In genomic region chr12:86905203-86905602, GRCm38 (mm10) we compare ENCODE assay signal across 8 mouse cellular contexts. TPM values are rescaled to one million over a fixed set of nuclear protein-coding genes. Genes with fewer than 3 reads are reported as not detected.
DNase-seq lines count a peak whose midpoint lies in the region; ATAC-seq and TF ChIP-seq lines count a peak whose summit lies in the region.

No protein-coding gene starts in this region.

- TF ChIP-seq EP300 in heart, adult 2 months (IDR thresholded peaks at IDR 0.05; ENCODE audit: insufficient read depth, low read depth, low read length) = no peak

- ATAC-seq in heart, embryonic 11.5 days (replicated peaks; ENCODE audit: insufficient number of reproducible peaks, low FRiP score, low TSS enrichment) = no peak
- ATAC-seq in forebrain, embryonic 16.5 days = 0 out of 2 replicates have a peak, but pooled peaks have one; percentile 16
- 0 out of 2 replicates have a peak, but pooled peaks have one; percentile 5 for ATAC-seq in liver, embryonic 13.5 days (ENCODE audit: low read depth)
- no peak for ATAC-seq in intestine, embryonic 15.5 days

- TF ChIP-seq CTCF in heart, adult 2 months (IDR thresholded peaks at IDR 0.05) = peak; percentile 90

- H3K4me3 ChIP-seq in heart, adult 2 months = no peak overlapping the region
- H3K4me3 ChIP-seq in heart, embryonic 11.5 days (ENCODE audit: low read depth, low read length) = no peak overlapping the region
- H3K4me3 ChIP-seq in forebrain, embryonic 16.5 days (replicated peaks; ENCODE audit: low read length) = no peak overlapping the region
- H3K4me3 ChIP-seq in liver, embryonic 13.5 days (replicated peaks) = no peak overlapping the region
- H3K4me3 ChIP-seq in intestine, embryonic 15.5 days (replicated peaks) = no peak overlapping the region

- intact Hi-C loops in heart, adult 2 months (cut with DNase I) = loop anchor here (2.0 kb wide), 1 partner anchor 40 kb away; no protein-coding TSS in a partner anchor

- no peaks in the 10 kb centered on the region for H3K36me3 ChIP-seq in heart, adult 2 months (ENCODE audit: control insufficient read depth, insufficient read depth, low read length)
- no peaks in the 10 kb centered on the region for H3K36me3 ChIP-seq in heart, embryonic 11.5 days (ENCODE audit: control insufficient read depth, insufficient read depth, low read length)
- no peaks in the 10 kb centered on the region for H3K36me3 ChIP-seq in forebrain, embryonic 16.5 days (ENCODE audit: control insufficient read depth, insufficient read depth)
- H3K36me3 ChIP-seq in liver, embryonic 13.5 days = no peaks in the 10 kb centered on the region
- H3K36me3 ChIP-seq in splenic B cell, adult 2 months (ENCODE audit: control insufficient read depth, insufficient read depth, low read length, poor library complexity, severe bottlenecking) = no peaks in the 10 kb centered on the region
- H3K36me3 ChIP-seq in intestine, embryonic 15.5 days = no peaks in the 10 kb centered on the region

- DNase-seq in heart, adult 2 months = peak; percentile 50 to 55
- DNase-seq in CD4-positive helper T cell, adult 2 months (ENCODE audit: low read depth, low spot score) = peak; percentile 59
- peak; percentile 33 for DNase-seq in adrenal gland, postnatal 25 days
- DNase-seq in liver, embryonic 13.5 days = no peak
- peak; percentile 71 for DNase-seq in splenic B cell, adult 2 months (ENCODE audit: low read depth, low spot score)

- peak overlapping the region; percentile 33 for H3K27ac ChIP-seq in heart, adult 2 months
- no peak overlapping the region for H3K27ac ChIP-seq in heart, embryonic 11.5 days (ENCODE audit: low read depth, low read length)
- no peak overlapping the region for H3K27ac ChIP-seq in forebrain, embryonic 16.5 days (ENCODE audit: low read length)
- H3K27ac ChIP-seq in liver, embryonic 13.5 days = no peak overlapping the region
- no peak overlapping the region for H3K27ac ChIP-seq in intestine, embryonic 15.5 days

- H3K4me1 ChIP-seq in heart, adult 2 months (ENCODE audit: control insufficient read depth, insufficient read depth, low read length) = peaks cover 6% of the 10 kb centered on the region
- H3K4me1 ChIP-seq in heart, embryonic 11.5 days (ENCODE audit: control insufficient read depth, insufficient read depth, low read length) = peaks cover 17% of the 10 kb centered on the region
- H3K4me1 ChIP-seq in forebrain, embryonic 16.5 days (replicated peaks; ENCODE audit: control insufficient read depth, insufficient read depth, low read length) = peaks cover 13% of the 10 kb centered on the region
- H3K4me1 ChIP-seq in liver, embryonic 13.5 days (replicated peaks) = peaks cover 13% of the 10 kb centered on the region
- H3K4me1 ChIP-seq in intestine, embryonic 15.5 days (replicated peaks) = peaks cover 11% of the 10 kb centered on the region

- no peaks in the 10 kb centered on the region for H3K79me2 ChIP-seq in heart, adult 2 months (replicated peaks; ENCODE audit: control insufficient read depth, insufficient read depth, low read length)

- no peaks in the 10 kb centered on the region for H3K27me3 ChIP-seq in heart, adult 2 months (ENCODE audit: control insufficient read depth, insufficient read depth, low read length)
- no peaks in the 10 kb centered on the region for H3K27me3 ChIP-seq in heart, embryonic 11.5 days (ENCODE audit: control insufficient read depth, insufficient read depth, low read length)
- H3K27me3 ChIP-seq in forebrain, embryonic 16.5 days (replicated peaks; ENCODE audit: control insufficient read depth, insufficient read depth, low read length) = no peaks in the 10 kb centered on the region
- H3K27me3 ChIP-seq in liver, embryonic 13.5 days = no peaks in the 10 kb centered on the region
- no peaks in the 10 kb centered on the region for H3K27me3 ChIP-seq in splenic B cell, adult 2 months (ENCODE audit: control insufficient read depth, insufficient read depth, low read length, poor library complexity, severe bottlenecking)
- H3K27me3 ChIP-seq in intestine, embryonic 15.5 days (replicated peaks) = no peaks in the 10 kb centered on the region

- 10% methylated on average over 4 of the region's 4 CpGs for WGBS in heart, adult 2 months
- 11% methylated on average over 4 of the region's 4 CpGs for WGBS in heart, embryonic 11.5 days (ENCODE audit: insufficient replicate concordance)
- 11% methylated on average over 4 of the region's 4 CpGs for WGBS in forebrain, embryonic 16.5 days
- 4% methylated on average over 4 of the region's 4 CpGs for WGBS in liver, embryonic 13.5 days (ENCODE audit: insufficient replicate concordance)
- WGBS in intestine, embryonic 15.5 days = 9% methylated on average over 4 of the region's 4 CpGs

- H3K9me3 ChIP-seq in heart, embryonic 11.5 days (replicated peaks; ENCODE audit: control insufficient read depth, low read length) = no peaks in the 10 kb centered on the region
- H3K9me3 ChIP-seq in forebrain, embryonic 16.5 days (ENCODE audit: control insufficient read depth, low read length) = no peaks in the 10 kb centered on the region
- no peaks in the 10 kb centered on the region for H3K9me3 ChIP-seq in liver, embryonic 13.5 days (replicated peaks)
- H3K9me3 ChIP-seq in intestine, embryonic 15.5 days = no peaks in the 10 kb centered on the region

- no peak overlapping the region for H3K9ac ChIP-seq in heart, adult 2 months (ENCODE audit: low read depth, low read length)
- no peak overlapping the region for H3K9ac ChIP-seq in heart, embryonic 11.5 days (ENCODE audit: low read depth, low read length)
- H3K9ac ChIP-seq in forebrain, embryonic 16.5 days (replicated peaks; ENCODE audit: low read depth, low read length) = no peak overlapping the region
- H3K9ac ChIP-seq in liver, embryonic 13.5 days = no peak overlapping the region
- H3K9ac ChIP-seq in intestine, embryonic 15.5 days = no peak overlapping the region

- H3K4me2 ChIP-seq in heart, embryonic 11.5 days = no peak overlapping the region
- no peak overlapping the region for H3K4me2 ChIP-seq in forebrain, embryonic 16.5 days (ENCODE audit: low read length)
- H3K4me2 ChIP-seq in liver, embryonic 13.5 days = no peak overlapping the region
- no peak overlapping the region for H3K4me2 ChIP-seq in intestine, embryonic 15.5 days (replicated peaks)

- TF ChIP-seq POLR2A in heart, adult 2 months (IDR thresholded peaks at IDR 0.05; ENCODE audit: insufficient read depth, low read depth, low read length) = no peak

RNA-seq across cellular contexts. Expression of gene Irf2bpl, which starts 20.6 kb away (rescaled TPM):
- total RNA-seq in heart, adult 2 months (2021) = 10 to 100 TPM; 32.6 to 36.9 TPM
- 15.6 and 20.1 TPM in 2 replicates for polyA plus RNA-seq in heart, adult 2 months (2012; rRNA removed)
- 18.9 and 26.9 TPM in 2 replicates for polyA plus RNA-seq in heart, embryonic 11.5 days (2014; fragmentation: Nextera tagmentation; extraction: Ambion mirVana)
- 65.4 and 74.6 TPM in 2 replicates for total RNA-seq in adrenal gland, postnatal 25 days (2021)
- 67.0 and 74.0 TPM in 2 replicates for polyA plus RNA-seq in forebrain, embryonic 16.5 days (2015; fragmentation: Nextera tagmentation; extraction: Ambion mirVana)
- polyA plus RNA-seq in liver, embryonic 13.5 days (2015; fragmentation: Nextera tagmentation; extraction: Ambion mirVana) = 2.8 and 3.0 TPM in 2 replicates
- 19.6 and 22.4 TPM in 2 replicates for polyA plus RNA-seq in intestine, embryonic 15.5 days (2015; fragmentation: Nextera tagmentation; extraction: Ambion mirVana)

RNA-seq across cellular contexts. Expression of gene Cipc, which starts 41.6 kb away (rescaled TPM):
- total RNA-seq in heart, adult 2 months (2021) = 10 to 100 TPM; 43.8 to 45.1 TPM
- polyA plus RNA-seq in heart, adult 2 months (2012; rRNA removed) = 34.1 and 39.6 TPM in 2 replicates
- polyA plus RNA-seq in heart, embryonic 11.5 days (2014; fragmentation: Nextera tagmentation; extraction: Ambion mirVana) = 26.7 and 31.0 TPM in 2 replicates
- 29.9 and 31.0 TPM in 2 replicates for total RNA-seq in adrenal gland, postnatal 25 days (2021)
- 61.5 and 62.7 TPM in 2 replicates for polyA plus RNA-seq in forebrain, embryonic 16.5 days (2015; fragmentation: Nextera tagmentation; extraction: Ambion mirVana)
- polyA plus RNA-seq in liver, embryonic 13.5 days (2015; fragmentation: Nextera tagmentation; extraction: Ambion mirVana) = 11.6 and 13.6 TPM in 2 replicates
- 10.6 TPM in 2 replicates for polyA plus RNA-seq in intestine, embryonic 15.5 days (2015; fragmentation: Nextera tagmentation; extraction: Ambion mirVana)

Comparison
In these comparisons a context has a peak if more than half of its experiments do, and no peak if none do; other contexts are left out.
1. ATAC-seq: peak in forebrain, embryonic 16.5 days (single experiment) and liver, embryonic 13.5 days (single experiment); none in heart, embryonic 11.5 days (single experiment) and intestine, embryonic 15.5 days (single experiment).